Comparison of ENCODE assay signal across 8 mouse cellular contexts in genomic region chr1:194223015-194223414, GRCm38 (mm10).
A peak's percentile ranks its signal among the peaks of the same experiment; 100 is the strongest.
DNase-seq lines count a peak whose midpoint lies in the region; ATAC-seq lines count a peak whose summit lies in the region.

No protein-coding gene starts in this region.

- H3K9ac ChIP-seq in intestine, embryonic 16.5 days (ENCODE audit: low read depth, low read length) = no peak overlapping the region
- H3K9ac ChIP-seq in midbrain, embryonic 11.5 days (ENCODE audit: low read length) = no peak overlapping the region

- H3K9me3 ChIP-seq in intestine, embryonic 16.5 days (ENCODE audit: control insufficient read depth, low read length) = no peaks in the 10 kb centered on the region
- H3K9me3 ChIP-seq in midbrain, embryonic 11.5 days (ENCODE audit: control insufficient read depth, low read length) = no peaks in the 10 kb centered on the region

- DNase-seq in adrenal gland, adult 8-10 months = peak; percentile 42
- peak; percentile 90 for DNase-seq in embryo, embryonic 10.5 days (ENCODE audit: low spot score)
- DNase-seq in gastrocnemius, postnatal 25 days = peak; percentile 63
- peak; percentile 71 to 72 for DNase-seq in left cerebral cortex, postnatal 25 days (ENCODE audit: low spot score in 2 of 2)
- DNase-seq in midbrain, embryonic 11.5 days (ENCODE audit: low spot score, missing footprints) = peak; percentile 98
- peak; percentile 5 to 24 for DNase-seq in spleen, adult 18-20 months

- H3K36me3 ChIP-seq in intestine, embryonic 16.5 days (ENCODE audit: control insufficient read depth, insufficient read depth, low read length) = no peaks in the 10 kb centered on the region
- H3K36me3 ChIP-seq in midbrain, embryonic 11.5 days (ENCODE audit: control insufficient read depth, insufficient read depth, low read length) = no peaks in the 10 kb centered on the region

- 2% methylated on average over 9 of the region's 9 CpGs for WGBS in intestine, embryonic 16.5 days
- WGBS in midbrain, embryonic 11.5 days = 2% methylated on average over 9 of the region's 9 CpGs

- peaks cover 3% of the 10 kb centered on the region; the same call in 1 of the 2 replicates for H3K4me1 ChIP-seq in intestine, embryonic 16.5 days (ENCODE audit: control insufficient read depth, insufficient read depth, low read length)
- peaks cover 33% of the 10 kb centered on the region for H3K4me1 ChIP-seq in midbrain, embryonic 11.5 days (ENCODE audit: control insufficient read depth, insufficient read depth, low read length)

- no peak overlapping the region for H3K27ac ChIP-seq in intestine, embryonic 16.5 days (ENCODE audit: low read length)
- H3K27ac ChIP-seq in midbrain, embryonic 11.5 days (ENCODE audit: low read depth, low read length) = peak overlapping the region; percentile 67; the same call in 1 of the 2 replicates

- H3K27me3 ChIP-seq in intestine, embryonic 16.5 days (replicated peaks; ENCODE audit: control insufficient read depth, insufficient read depth, low read length) = no peaks in the 10 kb centered on the region
- H3K27me3 ChIP-seq in midbrain, embryonic 11.5 days (ENCODE audit: control insufficient read depth, insufficient read depth, low read length) = no peaks in the 10 kb centered on the region

- intact Hi-C loops in left cerebral cortex, postnatal 25 days (cut with DNase I) = loop anchor here (2.0 to 10.0 kb wide), 3 partner anchors 524 to 838 kb away; no protein-coding TSS in a partner anchor

- no peak overlapping the region for H3K4me3 ChIP-seq in intestine, embryonic 16.5 days (ENCODE audit: low read length)
- H3K4me3 ChIP-seq in midbrain, embryonic 11.5 days (ENCODE audit: low read depth, low read length) = no peak overlapping the region

- no peak overlapping the region for H3K4me2 ChIP-seq in intestine, embryonic 16.5 days (ENCODE audit: low read depth, low read length)
- no peak overlapping the region for H3K4me2 ChIP-seq in midbrain, embryonic 11.5 days

- ATAC-seq in intestine, embryonic 16.5 days = peak; percentile 93
- ATAC-seq in midbrain, embryonic 11.5 days (ENCODE audit: low FRiP score) = peak; percentile 81
- ATAC-seq in erythroid progenitor cell, adult 5-6 weeks (replicated peaks; ENCODE audit: low FRiP score, poor library complexity, severe bottlenecking) = no peak; the same call in 1 of the 2 replicates

Comparison
In these comparisons a context has a peak if more than half of its experiments do, and no peak if none do; other contexts are left out.
1. DNase-seq: peak in every context shown above with its lines; median percentile 98 in midbrain, embryonic 11.5 days; 90 in embryo, embryonic 10.5 days; 72 in left cerebral cortex, postnatal 25 days; 63 in gastrocnemius, postnatal 25 days; 42 in adrenal gland, adult 8-10 months; 14 in spleen, adult 18-20 months.